Mouse (Mus musculus): Measurements from ENCODE around the gene Usp26.

The Usp26 gene

DNA sequence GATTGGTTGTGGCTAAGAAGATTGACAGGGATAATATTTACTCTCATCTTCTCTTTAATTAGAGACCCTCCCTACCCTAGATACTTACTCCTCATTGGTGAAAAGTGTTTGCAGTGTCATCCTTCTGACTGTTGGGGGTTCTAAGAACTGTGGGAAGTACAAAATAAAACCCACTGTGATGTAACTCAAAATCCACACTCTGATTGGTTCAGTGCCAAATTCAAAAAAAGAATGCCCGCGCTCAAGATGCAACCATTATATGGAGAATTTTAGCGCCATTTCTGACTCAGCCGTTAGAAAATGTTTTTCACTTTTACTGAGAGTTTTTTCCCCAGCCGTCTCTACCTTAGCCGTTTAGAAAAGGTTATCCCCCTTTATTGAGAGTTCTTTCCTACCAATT lies at the start of gene Usp26:
Gene Usp26 (minus strand): TSS at position 101 of the 400 bp plus-strand sequence.
- DNase-seq (ENCODE audit: low spot score): no peak

DNA sequence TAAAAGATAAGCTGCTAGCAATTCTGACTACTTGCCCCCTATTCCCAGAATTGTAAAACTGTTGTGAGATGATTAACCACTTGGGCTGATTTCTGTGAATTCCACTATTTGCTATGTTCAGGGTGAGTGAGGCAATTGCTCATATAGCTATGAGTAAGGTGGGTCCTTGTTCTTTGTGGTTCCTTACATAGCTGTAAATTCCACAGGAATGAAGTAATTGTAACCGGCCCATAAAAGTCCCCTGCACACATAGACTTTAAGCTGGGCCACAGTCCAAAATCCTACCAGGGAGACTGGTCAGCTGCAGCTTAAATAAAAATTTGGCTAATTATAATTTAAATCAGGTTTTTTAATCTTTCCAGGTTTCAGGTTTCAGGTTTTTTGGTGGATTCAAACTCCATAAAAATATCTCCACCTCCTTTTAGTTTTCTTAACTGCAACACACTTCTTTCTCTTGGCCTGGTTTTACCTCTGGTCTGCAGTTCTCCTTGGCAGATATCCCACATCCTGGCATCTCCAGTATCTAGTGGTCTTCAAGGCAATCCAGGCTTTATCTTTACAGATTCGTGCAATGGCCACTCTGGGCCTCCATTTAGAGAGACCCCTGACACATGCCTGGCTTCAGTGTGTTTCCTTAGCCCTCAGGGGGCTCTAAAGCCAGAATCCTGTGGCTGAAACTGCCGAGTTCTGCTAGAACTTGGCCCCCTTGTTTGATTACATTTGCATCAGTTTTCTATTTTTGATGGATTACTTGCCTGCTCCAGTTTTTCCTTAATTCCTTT lies 13.6 kb upstream of the Usp26 start:
- DNase-seq (ENCODE audit: low spot score): no peak

DNA sequence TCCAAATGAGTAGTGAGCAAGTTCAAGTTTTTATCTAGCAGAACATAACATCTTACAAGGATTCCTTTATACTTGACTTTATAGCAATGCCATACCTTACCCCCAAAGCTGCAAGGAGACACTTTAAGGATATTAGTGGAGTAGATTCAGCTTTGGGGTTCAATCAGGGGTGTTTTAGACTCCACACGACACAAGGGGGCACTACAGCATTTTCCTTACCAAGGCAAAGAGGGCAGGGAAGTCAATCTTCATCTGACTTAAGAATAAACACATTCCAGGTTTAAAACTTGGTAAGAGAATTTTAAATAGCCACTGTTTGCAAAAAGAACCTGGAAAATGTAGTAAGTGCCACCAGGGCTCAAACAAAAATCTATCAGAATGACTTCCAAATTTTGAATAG lies 33.6 kb downstream of the Usp26 start:
- DNase-seq (ENCODE audit: low spot score): no peak

DNA sequence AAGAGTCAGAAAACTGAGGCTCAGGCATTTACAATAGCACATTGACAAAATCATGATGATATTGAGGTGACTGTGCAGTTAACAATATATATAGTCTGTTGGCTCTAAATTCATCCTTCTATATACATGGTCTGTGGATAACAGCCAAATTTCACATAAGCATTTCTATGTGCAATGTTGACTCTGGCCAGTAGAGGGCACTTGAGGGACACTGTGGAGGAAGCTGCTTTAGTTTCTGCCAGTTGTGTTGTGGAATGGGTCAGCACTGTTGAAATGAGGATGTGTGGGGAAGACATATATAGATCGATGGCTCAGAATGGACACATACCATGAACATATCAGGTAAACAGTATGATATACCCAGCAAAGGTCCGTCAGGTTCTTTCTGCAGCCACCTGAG lies 64.6 kb downstream of the Usp26 start:
- no peak for DNase-seq (ENCODE audit: low spot score)

DNA sequence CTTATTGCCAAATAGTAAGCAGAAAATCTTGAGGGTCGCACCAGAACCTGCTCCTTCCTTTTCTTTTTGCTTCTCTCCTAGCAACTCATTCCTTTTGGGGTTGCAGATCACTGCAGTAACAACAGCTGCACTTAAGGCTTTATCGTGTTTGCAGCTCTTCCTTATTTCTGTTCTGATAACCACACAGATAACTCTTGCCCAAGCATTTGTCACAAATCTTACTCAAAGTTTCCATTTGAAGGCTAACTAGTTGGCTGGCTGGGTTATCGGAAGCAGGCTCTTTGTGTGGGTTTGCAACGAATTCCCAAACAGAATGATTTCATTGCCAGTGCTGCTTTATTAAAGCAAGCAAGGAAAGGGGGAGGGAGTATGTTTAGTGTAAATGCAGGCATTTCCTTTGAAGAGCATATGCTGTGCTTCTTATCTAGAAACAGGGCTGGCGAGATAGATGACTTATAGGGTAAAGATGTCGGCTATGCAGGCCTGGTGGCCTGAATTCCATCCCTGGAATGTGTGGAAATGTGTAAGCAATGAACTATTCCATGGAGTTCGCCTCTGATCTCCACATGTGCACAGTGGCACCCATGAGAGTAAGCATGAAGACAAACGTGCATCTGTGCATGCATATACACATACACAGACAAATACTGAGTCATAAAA lies 86.8 kb downstream of the Usp26 start:
- DNase-seq (ENCODE audit: low spot score): no peak

DNA sequence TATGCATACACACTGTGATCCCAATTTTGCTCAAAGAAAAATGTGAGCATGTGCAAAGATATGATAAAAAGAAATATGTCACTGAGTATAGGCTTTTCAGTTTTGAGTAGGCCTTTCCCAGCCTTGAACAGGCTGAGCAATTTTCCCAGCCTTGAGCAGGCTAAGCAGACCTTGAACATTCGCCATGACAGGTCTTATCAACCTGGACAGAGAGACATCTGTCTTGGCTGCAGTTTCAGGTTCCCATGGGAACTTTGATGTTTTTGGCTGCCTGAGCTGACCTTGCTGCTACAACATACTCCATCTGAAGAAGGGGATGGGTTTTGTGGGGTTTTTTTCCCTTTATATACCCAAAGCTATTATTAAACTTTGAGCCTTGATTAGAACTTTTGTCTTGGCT lies 88.0 kb downstream of the Usp26 start:
- no peak for DNase-seq (ENCODE audit: low spot score)

Measured in urinary bladder, postnatal 10 days (tissue).